Comparison of ENCODE assay signal across 14 mouse cellular contexts in genomic region chr2:93352915-93353685, GRCm38 (mm10). TPM values are rescaled to one million over a fixed set of nuclear protein-coding genes. Genes with fewer than 3 reads are reported as not detected.
DNase-seq lines count a peak whose midpoint lies in the region; ATAC-seq and TF ChIP-seq lines count a peak whose summit lies in the region.
"Had no signal": no experiment of that assay in that cellular context is flagged by ENCODE, and none has a peak within 500 bp of the region (broad histone marks: within the 10 kb centered on the region; RNA-seq: fewer than 3 reads in every experiment).

No protein-coding gene starts in this region.

- 67% methylated on average over 8 of the region's 8 CpGs for WGBS in heart, embryonic 15.5 days
- WGBS in lung, embryonic 16.5 days = 62% methylated on average over 8 of the region's 8 CpGs
- 57% methylated on average over 8 of the region's 8 CpGs for whole genome bisulfite sequencing in lung, adult 2 months
- WGBS in liver, embryonic 13.5 days (ENCODE audit: insufficient replicate concordance) = 35% methylated on average over 8 of the region's 8 CpGs

- H3K4me2 ChIP-seq in heart, embryonic 15.5 days = no peak overlapping the region
- no peak overlapping the region for H3K4me2 ChIP-seq in lung, embryonic 16.5 days (ENCODE audit: low read depth, low read length)
- peak overlapping the region; percentile 78 for H3K4me2 ChIP-seq in liver, embryonic 13.5 days
- H3K4me2 ChIP-seq: hindbrain, embryonic 13.5 days had no signal

- H3K27ac ChIP-seq in heart, embryonic 15.5 days = peak overlapping the region; percentile 70
- H3K27ac ChIP-seq in lung, embryonic 16.5 days (ENCODE audit: low read length) = peak overlapping the region; percentile 69
- H3K27ac ChIP-seq in liver, embryonic 13.5 days = peak overlapping the region; percentile 93
- H3K27ac ChIP-seq: hindbrain, embryonic 13.5 days had no signal

- H3K36me3 ChIP-seq in heart, embryonic 15.5 days = no peaks in the 10 kb centered on the region
- H3K36me3 ChIP-seq in lung, embryonic 16.5 days (ENCODE audit: control insufficient read depth, insufficient read depth, low read length) = no peaks in the 10 kb centered on the region
- no peaks in the 10 kb centered on the region for H3K36me3 ChIP-seq in liver, embryonic 13.5 days
- H3K36me3 ChIP-seq: hindbrain, embryonic 13.5 days had no signal

- TF ChIP-seq CTCF in lung, adult 2 months (IDR thresholded peaks at IDR 0.05; ENCODE audit: insufficient read depth, low read length) = no peak

- H3K9me3 ChIP-seq in heart, embryonic 15.5 days (replicated peaks) = no peaks in the 10 kb centered on the region
- H3K9me3 ChIP-seq in lung, embryonic 16.5 days (ENCODE audit: control insufficient read depth, low read length) = no peaks in the 10 kb centered on the region
- no peaks in the 10 kb centered on the region for H3K9me3 ChIP-seq in liver, embryonic 13.5 days (replicated peaks)
- H3K9me3 ChIP-seq: hindbrain, embryonic 13.5 days had no signal

- intact Hi-C loops in heart, postnatal 25 days (cut with DNase I) = no loop called here

- TF ChIP-seq POLR2A in lung, adult 2 months (IDR thresholded peaks at IDR 0.05; ENCODE audit: borderline replicate concordance, extremely low read depth, low read depth, low read length) = no peak

- no peak overlapping the region for H3K9ac ChIP-seq in heart, embryonic 15.5 days
- H3K9ac ChIP-seq in lung, embryonic 16.5 days (ENCODE audit: low read length) = no peak overlapping the region
- peak overlapping the region; percentile 80 for H3K9ac ChIP-seq in liver, embryonic 13.5 days
- H3K9ac ChIP-seq: hindbrain, embryonic 13.5 days had no signal

- no peak overlapping the region for H3K4me3 ChIP-seq in heart, embryonic 15.5 days
- no peak overlapping the region for H3K4me3 ChIP-seq in lung, embryonic 16.5 days (ENCODE audit: low read length)
- no peak overlapping the region for H3K4me3 ChIP-seq in lung, adult 2 months (replicated peaks; ENCODE audit: extremely low read depth, low read depth, low read length)
- H3K4me3 ChIP-seq in liver, embryonic 13.5 days (replicated peaks) = peak overlapping the region; percentile 57
- H3K4me3 ChIP-seq: hindbrain, embryonic 13.5 days had no signal

- no peak for ATAC-seq in heart, embryonic 15.5 days (replicated peaks; ENCODE audit: insufficient number of reproducible peaks, insufficient read depth, low FRiP score, low read depth)
- ATAC-seq in lung, embryonic 16.5 days (ENCODE audit: low read depth) = no peak
- ATAC-seq in liver, embryonic 13.5 days (ENCODE audit: low read depth) = peak; percentile 32
- ATAC-seq: CD4-positive, CD25-positive, alpha-beta regulatory T cell, adult 4 months; Patski had no signal

- DNase-seq in heart, postnatal 25 days (ENCODE audit: low spot score) = no peak
- DNase-seq in lung, adult 2 months = no peak
- peak; percentile 17 for DNase-seq in c-Kit-positive CD71-positive TER-119-positive erythroid progenitor cells, embryonic 14.5 days (ENCODE audit: low spot score)
- DNase-seq in liver, embryonic 13.5 days = no peak
- DNase-seq in right cerebral cortex, adult 18-20 months = no peak
- DNase-seq: kidney, adult 9 months; layer of hippocampus, postnatal 36 days; right cerebral cortex, postnatal 14 days; thymus, postnatal 4 days had no signal

- no peaks in the 10 kb centered on the region for H3K27me3 ChIP-seq in heart, embryonic 15.5 days
- H3K27me3 ChIP-seq in lung, embryonic 16.5 days (ENCODE audit: control insufficient read depth, insufficient read depth, low read depth, low read length) = no peaks in the 10 kb centered on the region
- no peaks in the 10 kb centered on the region for H3K27me3 ChIP-seq in liver, embryonic 13.5 days
- H3K27me3 ChIP-seq: hindbrain, embryonic 13.5 days; Patski had no signal

- peaks cover 15% of the 10 kb centered on the region for H3K4me1 ChIP-seq in heart, embryonic 15.5 days (replicated peaks)
- H3K4me1 ChIP-seq in lung, embryonic 16.5 days (replicated peaks; ENCODE audit: control insufficient read depth, insufficient read depth, low read length) = no peaks in the 10 kb centered on the region; the same call in 1 of the 2 replicates
- H3K4me1 ChIP-seq in lung, adult 2 months (ENCODE audit: control insufficient read depth, insufficient read depth, low read length) = peaks cover 22% of the 10 kb centered on the region
- peaks cover 81% of the 10 kb centered on the region for H3K4me1 ChIP-seq in liver, embryonic 13.5 days (replicated peaks)

RNA-seq across cellular contexts. Expression of gene Tspan18, which starts 18.8 kb away (rescaled TPM):
- 31.7 and 39.6 TPM in 2 replicates for polyA plus RNA-seq in heart, embryonic 15.5 days (2015; fragmentation: Nextera tagmentation; extraction: Ambion mirVana)
- total RNA-seq in heart, postnatal 25 days (2021) = 10 to 100 TPM; 15.6 to 18.9 TPM
- 24.8 and 29.7 TPM in 2 replicates for polyA plus RNA-seq in lung, embryonic 16.5 days (2015; fragmentation: Nextera tagmentation; extraction: Ambion mirVana)
- polyA plus RNA-seq in lung, adult 2 months (2012; rRNA removed) = 158 and 172 TPM in 2 replicates
- 3.7 and 3.9 TPM in 2 replicates for polyA plus RNA-seq in liver, embryonic 13.5 days (2015; fragmentation: Nextera tagmentation; extraction: Ambion mirVana)
